Mouse (Mus musculus) limb, embryonic 15.5 days (tissue): ENCODE data around the gene Kdm2b. TPM values are rescaled to one million over a fixed set of nuclear protein-coding genes. Genes with fewer than 3 reads are reported as not detected.

ENCODE experiments used
- ATAC-seq: fragments of 200-750 bp; cut with Nextera tagmentation; 2 replicates; pipeline ENCODE4 v1.8.0; 2017; ENCODE audit warnings: low read depth, moderate TSS enrichment; ENCODE audit not compliant: insufficient number of reproducible peaks, low FRiP score, low TSS enrichment
- H3K27ac ChIP-seq: fragments of 300-500 bp; sonication (generic); 2 replicates; pipeline ENCODE4 v1.5.1; 2015; ENCODE audit warnings: moderate library complexity, mild to moderate bottlenecking, inconsistent platforms
- H3K27me3 ChIP-seq: fragments of 300-500 bp; sonication (generic); 2 replicates; pipeline ENCODE4 v1.6.1; 2015; ENCODE audit warnings: inconsistent platforms
- H3K36me3 ChIP-seq: fragments of 300-500 bp; sonication (generic); 2 replicates; pipeline ENCODE4 v1.6.1; 2015; ENCODE audit warnings: inconsistent platforms
- H3K4me1 ChIP-seq: fragments of 300-500 bp; sonication (generic); 2 replicates; pipeline ENCODE4 v1.6.1; 2015; ENCODE audit warnings: inconsistent platforms
- H3K4me2 ChIP-seq: fragments of 300-500 bp; sonication (generic); 2 replicates; pipeline ENCODE4 v1.6.1; 2015; ENCODE audit warnings: mild to moderate bottlenecking, inconsistent platforms
- H3K4me3 ChIP-seq: fragments of 300-500 bp; sonication (generic); 2 replicates; pipeline ENCODE4 v1.5.1; 2015; ENCODE audit warnings: mild to moderate bottlenecking, inconsistent platforms
- H3K9ac ChIP-seq: fragments of 300-500 bp; sonication (generic); 2 replicates; pipeline ENCODE4 v1.6.1; 2015; ENCODE audit warnings: inconsistent platforms
- H3K9me3 ChIP-seq: fragments of 300-500 bp; sonication (generic); 2 replicates; pipeline ENCODE4 v1.6.1; 2016; ENCODE audit warnings: inconsistent platforms
- WGBS: fragments of 180-500 bp; shearing (Covaris S2); methylation state at CpG from one replicate; pipeline ENCODE4 v1.1.7; 2015; 5-methylcytosine and 5-hydroxymethylcytosine counted together
- polyA plus RNA-seq: library from polyadenylated mRNA; unstranded; fragments of >200 nt; fragmentation: Nextera tagmentation; extraction: Ambion mirVana; gene quantifications from 2 replicates; pipeline ENCODE4 v1.2.1, GENCODE M21; 2015

The Kdm2b gene
- polyA plus RNA-seq, 1 experiment from 2014 or later, result 46.0 TPM

DNA sequence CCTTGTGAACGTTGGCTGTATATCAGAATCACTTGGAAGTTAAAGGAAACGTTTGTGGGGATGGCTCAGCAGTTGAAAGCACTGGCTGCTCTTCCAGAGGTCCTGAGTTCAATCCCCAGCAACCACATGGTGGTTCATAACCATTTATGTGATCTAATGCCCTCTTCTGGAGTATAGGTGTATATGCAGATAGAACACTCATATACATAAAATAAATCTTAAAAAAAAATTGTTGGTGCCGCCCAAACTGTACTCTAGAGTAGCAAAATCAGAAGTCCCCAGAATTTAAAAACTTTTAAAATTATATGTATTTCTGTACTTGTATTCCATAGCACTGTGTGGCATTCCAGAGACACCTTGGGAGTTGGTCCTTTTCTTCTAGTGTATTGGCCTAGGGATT lies 133.8 kb downstream of the Kdm2b start:
- H3K4me3 ChIP-seq, result no peak overlapping the region
- 81% methylated on average over 3 of the region's 3 CpGs for WGBS
- no peaks in the 10 kb centered on the region for H3K27me3 ChIP-seq
- H3K4me2 ChIP-seq, result no peak overlapping the region
- peaks cover 8% of the 10 kb centered on the region for H3K4me1 ChIP-seq
- H3K9ac ChIP-seq, result no peak overlapping the region
- H3K36me3 ChIP-seq, result 0 out of 2 replicates have a peak, but pooled peaks cover 3% of the 10 kb centered on the region
- no peak overlapping the region for H3K27ac ChIP-seq
- no peak for ATAC-seq
- H3K9me3 ChIP-seq, result no peaks in the 10 kb centered on the region

DNA sequence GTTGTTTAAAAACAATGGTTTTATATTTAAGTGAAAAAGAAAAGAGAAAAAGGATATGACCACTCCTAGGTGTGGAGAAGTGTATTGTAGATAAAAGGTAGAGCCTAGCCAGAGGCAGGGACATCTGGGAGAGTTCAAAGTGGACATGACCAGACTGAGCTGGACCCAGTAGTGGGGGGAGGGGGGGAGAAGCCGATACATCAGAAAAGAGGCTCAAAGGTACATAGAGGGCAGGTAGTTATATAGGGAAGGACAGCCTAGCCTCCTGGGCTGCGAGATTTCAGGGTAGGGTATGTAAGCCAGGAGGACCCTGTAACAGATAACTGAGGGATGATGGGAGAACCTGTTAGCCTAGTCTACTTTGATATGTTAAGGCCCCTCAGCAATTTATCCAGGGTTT lies 137.0 kb downstream of the Kdm2b start:
- H3K9ac ChIP-seq, result no peak overlapping the region
- H3K9me3 ChIP-seq, result no peaks in the 10 kb centered on the region
- 0 out of 2 replicates have a peak, but pooled peaks cover 3% of the 10 kb centered on the region for H3K36me3 ChIP-seq
- H3K4me2 ChIP-seq, result no peak overlapping the region
- no peak overlapping the region for H3K4me3 ChIP-seq
- H3K4me1 ChIP-seq, result peaks cover 17% of the 10 kb centered on the region
- no peak overlapping the region for H3K27ac ChIP-seq
- no peak for ATAC-seq
- H3K27me3 ChIP-seq, result no peaks in the 10 kb centered on the region
- 78% methylated on average over 2 of the region's 2 CpGs for WGBS

DNA sequence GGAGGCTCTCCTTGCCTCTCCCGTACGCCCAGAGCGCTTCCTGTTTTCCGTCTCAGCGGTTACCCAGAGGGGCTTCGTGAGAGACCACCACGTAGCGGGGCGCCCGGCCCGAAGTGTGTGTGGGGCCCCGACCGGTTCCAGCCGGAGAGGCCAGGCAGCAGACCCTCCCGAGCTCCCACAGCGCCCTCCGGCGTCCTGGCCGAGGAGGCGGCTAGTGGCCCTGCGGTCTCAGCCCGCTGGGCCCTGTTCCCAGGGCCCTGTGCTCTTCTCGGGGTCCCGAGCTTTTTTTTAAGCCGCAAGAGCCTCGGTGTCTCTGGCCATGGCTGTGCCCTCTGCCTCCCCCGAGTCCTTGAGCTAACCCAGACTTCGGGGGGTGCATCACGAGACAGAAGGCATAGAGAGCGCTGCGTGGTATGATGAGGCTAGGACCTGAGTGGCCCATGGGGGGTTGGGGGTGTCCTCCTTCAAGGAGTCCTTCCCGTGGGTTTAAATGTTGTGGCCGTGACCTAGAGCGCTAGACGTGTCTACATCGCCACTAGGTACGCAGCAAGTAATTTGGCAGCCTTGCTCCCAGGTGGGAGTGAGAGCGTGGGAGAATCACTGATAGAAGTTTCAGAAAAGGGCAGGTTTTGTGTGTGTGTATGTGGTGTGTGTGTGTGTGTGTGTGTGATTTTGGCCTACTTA lies 139.2 kb downstream of the Kdm2b start:
- H3K4me2 ChIP-seq, result peak overlapping the region; percentile 85
- peak overlapping the region; percentile 93 for H3K27ac ChIP-seq
- H3K36me3 ChIP-seq, result no peaks in the 10 kb centered on the region
- H3K9ac ChIP-seq, result peak overlapping the region; percentile 91
- no peaks in the 10 kb centered on the region for H3K9me3 ChIP-seq
- under 1% methylated on average over 38 of the region's 38 CpGs for WGBS
- H3K4me3 ChIP-seq, result peak overlapping the region; percentile 88
- peaks cover 17% of the 10 kb centered on the region for H3K4me1 ChIP-seq
- ATAC-seq, result peak; percentile 69
- H3K27me3 ChIP-seq, result no peaks in the 10 kb centered on the region

DNA sequence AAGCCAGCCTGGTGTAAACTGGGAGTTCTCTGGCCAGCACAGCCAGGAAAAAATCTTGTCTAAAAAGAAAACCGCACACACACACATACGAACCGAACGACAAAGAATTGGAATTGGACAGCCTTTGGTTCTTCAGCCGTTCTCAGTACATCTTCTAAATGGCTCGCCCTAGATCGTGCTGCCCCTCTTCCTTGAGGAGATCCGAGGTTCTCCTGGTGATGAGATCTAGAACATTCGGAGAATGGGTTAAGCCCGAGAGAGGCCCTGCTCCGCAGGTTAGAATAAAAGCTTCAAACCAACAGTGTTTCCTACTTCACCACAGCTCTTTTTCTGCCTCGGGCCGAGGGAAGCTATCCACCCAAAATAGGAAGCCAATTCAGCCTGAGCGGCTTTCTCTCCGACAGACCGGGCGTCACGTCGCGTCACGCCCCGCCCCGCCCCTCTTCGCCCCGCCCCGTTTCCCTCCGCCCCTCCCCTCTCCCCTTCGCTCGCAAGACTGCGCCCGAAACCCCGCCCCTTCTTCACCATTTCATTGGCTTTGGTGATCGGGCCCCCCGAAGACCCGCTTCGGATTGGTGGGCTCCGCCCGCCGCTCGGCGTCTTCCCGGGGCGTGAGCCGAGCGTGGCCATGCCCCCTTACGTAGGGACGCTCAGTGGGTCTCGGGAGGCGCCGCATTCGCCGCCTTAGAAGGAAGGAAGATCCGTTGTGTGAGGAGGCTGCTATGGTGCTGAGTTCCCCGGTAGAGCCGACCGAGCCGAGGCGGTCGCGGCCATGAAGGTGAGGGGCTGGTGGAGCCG lies 139.9 kb downstream of the Kdm2b start, which contains the start of gene Rnf34:
Rnf34 (plus strand) TSS at position 528 of the 798 bp plus-strand sequence.
- 1% methylated on average over 55 of the region's 61 CpGs for WGBS
- Histone ChIP-seq H3K9me3 (no peaks in the 10 kb centered on the region), H3K4me2 (peak within 1 kb of the TSS; percentile 85), H3K9ac (peak within 1 kb of the TSS; percentile 91), H3K27me3 (no peaks in the 10 kb centered on the region), H3K4me3 (peak within 1 kb of the TSS; percentile 88), H3K27ac (peak within 1 kb of the TSS; percentile 93), H3K36me3 (no peaks in the 10 kb centered on the region), H3K4me1 (peaks cover 17% of the 10 kb centered on the region)
- peak; percentile 99 for ATAC-seq

DNA sequence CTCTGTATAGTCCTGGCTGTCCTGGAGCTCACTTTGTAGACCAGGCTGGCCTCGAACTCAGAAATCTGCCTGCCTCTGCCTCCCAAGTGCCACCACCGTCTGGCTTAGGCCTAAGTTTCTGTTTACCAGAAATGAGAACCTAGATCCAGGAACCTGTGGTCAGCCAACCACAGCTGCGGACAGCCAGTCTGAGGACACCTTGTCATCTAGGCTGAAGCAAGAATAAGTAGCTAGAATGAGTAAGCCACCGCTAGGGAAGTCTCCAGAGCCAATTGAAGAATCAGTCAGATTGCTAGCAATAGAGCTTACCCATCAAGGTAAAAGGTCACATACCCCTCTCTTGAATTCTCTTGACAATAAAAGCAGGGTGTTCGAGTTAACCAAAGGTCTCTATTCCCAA lies 145.8 kb downstream of the Kdm2b start:
- Histone ChIP-seq H3K4me1 (no peaks in the 10 kb centered on the region), H3K9ac (no peak overlapping the region), H3K27me3 (no peaks in the 10 kb centered on the region), H3K9me3 (no peaks in the 10 kb centered on the region), H3K4me2 (no peak overlapping the region), H3K27ac (no peak overlapping the region), H3K36me3 (no peaks in the 10 kb centered on the region), H3K4me3 (no peak overlapping the region)
- ATAC-seq, result no peak
- WGBS, result 89% methylated on average over 5 of the region's 5 CpGs

DNA sequence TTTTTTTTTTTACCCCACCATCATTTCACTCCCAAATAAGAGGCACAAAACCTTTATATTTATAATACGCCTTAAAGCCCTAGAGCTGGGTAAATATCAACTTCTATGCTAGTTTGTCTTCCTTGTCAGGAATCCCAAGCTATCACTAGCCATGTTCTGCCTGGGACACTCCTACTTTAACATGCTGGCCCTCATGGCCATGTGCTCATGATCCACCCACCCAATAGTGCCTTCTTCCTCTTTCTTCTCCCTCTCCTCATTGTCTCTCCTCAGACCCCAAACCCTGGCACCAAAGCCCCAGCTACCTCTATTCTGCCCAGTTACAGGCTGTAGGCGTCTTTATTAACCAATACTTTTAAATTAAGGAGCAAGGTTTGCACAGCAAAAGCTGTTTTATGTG lies 148.5 kb downstream of the Kdm2b start:
- no peak for ATAC-seq
- Histone ChIP-seq H3K4me2 (no peak overlapping the region), H3K4me1 (no peaks in the 10 kb centered on the region), H3K9me3 (no peaks in the 10 kb centered on the region), H3K36me3 (no peaks in the 10 kb centered on the region), H3K27me3 (no peaks in the 10 kb centered on the region), H3K27ac (no peak overlapping the region), H3K4me3 (no peak overlapping the region), H3K9ac (no peak overlapping the region)
- 88% methylated on average over 2 of the region's 2 CpGs for WGBS

DNA sequence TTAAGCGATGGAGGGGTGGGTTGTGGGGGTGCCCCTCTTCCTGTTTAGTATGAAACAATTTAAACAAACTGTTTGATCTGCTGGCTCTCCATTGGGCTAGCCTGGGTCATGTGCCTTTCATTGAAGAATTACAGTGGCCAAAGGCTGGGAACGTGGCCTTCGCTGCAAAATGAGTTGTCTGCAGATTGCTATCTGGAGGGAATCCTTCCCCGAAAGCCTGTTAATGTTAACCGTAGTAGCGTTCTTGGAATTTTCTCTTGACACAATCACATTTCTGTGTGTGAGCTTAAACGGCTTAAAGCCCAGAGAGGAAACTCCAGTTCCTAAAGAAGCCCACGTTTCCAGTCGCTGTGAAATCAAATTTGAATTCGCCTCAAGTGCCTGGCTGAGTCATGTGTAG lies 156.6 kb downstream of the Kdm2b start:
- 78% methylated on average over 10 of the region's 10 CpGs for WGBS
- no peak overlapping the region for H3K27ac ChIP-seq
- no peak for ATAC-seq

DNA sequence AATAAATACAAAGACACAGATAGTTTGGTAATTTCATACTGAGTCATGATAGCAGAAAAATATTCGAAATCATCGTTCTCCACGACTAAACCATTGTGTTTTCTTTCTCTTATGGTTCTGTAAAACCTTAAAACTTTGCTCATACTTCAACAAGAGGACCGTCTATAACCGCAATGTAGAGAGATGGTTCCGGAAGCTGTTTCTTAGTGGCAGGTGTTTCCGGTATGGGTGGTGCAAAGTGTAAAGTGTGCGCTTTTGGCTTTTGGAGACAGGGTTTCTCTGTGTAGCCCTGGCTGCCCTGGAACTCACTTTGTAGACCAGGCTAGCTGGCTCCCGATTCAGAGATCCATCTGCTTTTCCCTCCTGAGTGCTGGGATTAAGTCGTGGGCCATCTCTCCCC lies 157.1 kb downstream of the Kdm2b start:
- ATAC-seq, result no peak
- Histone ChIP-seq H3K4me1 (no peaks in the 10 kb centered on the region), H3K27ac (no peak overlapping the region), H3K27me3 (no peaks in the 10 kb centered on the region), H3K36me3 (no peaks in the 10 kb centered on the region), H3K4me3 (no peak overlapping the region), H3K4me2 (no peak overlapping the region), H3K9ac (no peak overlapping the region), H3K9me3 (no peaks in the 10 kb centered on the region)
- WGBS, result 84% methylated on average over 10 of the region's 10 CpGs

More for the DNA sequence above, 156.6 kb downstream of the Kdm2b start:
- Histone ChIP-seq H3K9me3 (no peaks in the 10 kb centered on the region), H3K4me3 (no peak overlapping the region), H3K27me3 (no peaks in the 10 kb centered on the region), H3K4me2 (no peak overlapping the region), H3K4me1 (no peaks in the 10 kb centered on the region), H3K36me3 (no peaks in the 10 kb centered on the region), H3K9ac (no peak overlapping the region)

DNA sequence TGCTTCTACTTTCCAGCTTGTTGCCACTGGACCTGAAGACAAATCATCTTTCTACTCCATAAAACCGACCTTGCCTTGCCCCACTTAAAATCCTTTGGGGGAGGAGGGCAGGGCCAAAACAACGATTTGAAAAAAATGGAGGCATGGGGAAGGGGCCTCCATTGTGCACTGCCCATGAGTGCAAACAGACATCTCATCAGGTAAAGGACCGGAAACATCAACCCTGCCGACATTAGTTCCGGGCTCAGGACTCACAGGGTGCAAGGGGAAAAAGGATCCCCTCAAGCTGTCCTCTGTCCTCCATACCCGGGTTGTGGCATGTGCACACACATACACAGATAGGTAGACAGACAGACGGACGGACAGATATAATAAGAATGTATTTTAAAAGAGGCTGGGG lies 164.5 kb downstream of the Kdm2b start:
- WGBS, result 83% methylated on average over 8 of the region's 8 CpGs
- no peaks in the 10 kb centered on the region for H3K36me3 ChIP-seq
- ATAC-seq, result no peak
- H3K9ac ChIP-seq, result no peak overlapping the region
- H3K9me3 ChIP-seq, result no peaks in the 10 kb centered on the region
- H3K4me2 ChIP-seq, result no peak overlapping the region
- H3K27me3 ChIP-seq, result no peaks in the 10 kb centered on the region
- no peak overlapping the region for H3K4me3 ChIP-seq
- H3K27ac ChIP-seq, result no peak overlapping the region
- peaks cover 5% of the 10 kb centered on the region; the same call in 1 of the 2 replicates for H3K4me1 ChIP-seq

DNA sequence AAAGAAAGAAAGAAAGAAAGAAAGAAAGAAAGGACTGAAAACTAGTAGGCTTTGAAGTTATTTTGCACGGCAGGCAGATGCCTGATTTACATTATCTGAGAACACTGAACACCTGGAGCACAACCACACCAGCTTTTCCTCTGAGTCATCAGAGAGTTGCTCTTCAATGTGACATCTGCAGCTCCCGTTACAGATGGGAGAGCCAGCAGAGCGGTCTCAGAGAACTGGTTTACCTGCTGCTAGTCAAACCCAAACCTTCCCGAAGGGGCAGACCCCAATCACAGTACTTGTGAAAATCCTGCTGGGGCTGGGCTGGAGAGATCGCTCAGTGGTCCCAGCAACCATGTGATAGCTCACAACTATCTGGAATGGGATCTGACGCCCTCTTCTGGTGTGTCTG lies 165.2 kb downstream of the Kdm2b start:
- H3K4me1 ChIP-seq, result peaks cover 11% of the 10 kb centered on the region
- no peak overlapping the region for H3K27ac ChIP-seq
- WGBS, result 60% methylated on average over 6 of the region's 6 CpGs
- no peak overlapping the region for H3K4me2 ChIP-seq
- H3K4me3 ChIP-seq, result no peak overlapping the region
- no peak overlapping the region for H3K9ac ChIP-seq
- ATAC-seq, result no peak
- H3K9me3 ChIP-seq, result no peaks in the 10 kb centered on the region
- no peaks in the 10 kb centered on the region for H3K27me3 ChIP-seq
- peaks cover under 1% of the 10 kb centered on the region for H3K36me3 ChIP-seq

DNA sequence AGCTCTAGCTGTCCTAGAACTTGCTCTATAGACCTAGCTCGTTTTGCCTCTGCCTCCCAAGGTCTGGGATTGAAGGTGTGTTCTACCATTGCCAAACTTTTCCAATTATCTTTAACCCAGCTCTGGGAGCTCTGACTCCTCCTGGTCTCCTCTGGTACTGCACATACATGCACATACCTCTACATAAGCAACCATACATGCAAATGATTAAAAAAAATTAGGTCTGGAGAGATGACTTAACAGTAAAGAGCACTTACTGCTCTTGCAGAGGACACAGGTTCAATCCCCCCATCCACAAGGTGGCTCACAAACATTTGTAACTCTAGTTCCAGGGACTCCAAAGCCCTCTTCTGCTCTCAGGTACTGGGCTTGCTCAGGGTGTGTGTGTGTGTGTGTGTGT lies 165.6 kb downstream of the Kdm2b start:
- no peak for ATAC-seq
- Histone ChIP-seq H3K4me2 (no peak overlapping the region), H3K27me3 (no peaks in the 10 kb centered on the region), H3K4me1 (peaks cover 14% of the 10 kb centered on the region), H3K27ac (no peak overlapping the region), H3K4me3 (no peak overlapping the region), H3K9me3 (no peaks in the 10 kb centered on the region), H3K36me3 (peaks cover 4% of the 10 kb centered on the region), H3K9ac (no peak overlapping the region)
- 82% methylated on average over 1 of the region's 1 CpGs for WGBS

DNA sequence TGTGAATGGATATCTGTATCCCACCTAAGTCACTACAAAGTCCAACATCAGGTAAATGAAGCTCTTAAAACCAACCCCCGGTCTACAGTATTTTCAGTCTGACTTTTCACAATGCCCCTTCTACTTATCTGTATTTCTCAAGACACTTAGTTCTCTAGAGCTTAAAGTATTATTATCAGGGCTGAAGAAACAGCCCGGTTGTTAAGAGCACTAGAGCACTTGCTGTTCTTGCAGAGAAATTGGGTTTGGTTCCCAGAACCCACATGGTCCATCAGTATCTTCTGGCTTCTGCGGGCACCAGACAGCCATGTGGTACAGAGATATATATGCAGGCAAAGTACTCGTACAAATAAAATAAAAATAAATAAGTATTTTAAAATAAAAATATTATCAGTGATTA lies 167.2 kb downstream of the Kdm2b start:
- no peaks in the 10 kb centered on the region for H3K27me3 ChIP-seq
- no peaks in the 10 kb centered on the region for H3K9me3 ChIP-seq
- no peak overlapping the region for H3K4me2 ChIP-seq
- no peak overlapping the region for H3K4me3 ChIP-seq
- peaks cover 14% of the 10 kb centered on the region for H3K4me1 ChIP-seq
- ATAC-seq, result no peak
- H3K27ac ChIP-seq, result no peak overlapping the region
- no peak overlapping the region for H3K9ac ChIP-seq
- peaks cover 19% of the 10 kb centered on the region for H3K36me3 ChIP-seq
- WGBS, result 89% methylated on average over 4 of the region's 4 CpGs
